Mouse (Mus musculus): ENCODE measurements around the gene Nfix.

Nfix gene

DNA sequence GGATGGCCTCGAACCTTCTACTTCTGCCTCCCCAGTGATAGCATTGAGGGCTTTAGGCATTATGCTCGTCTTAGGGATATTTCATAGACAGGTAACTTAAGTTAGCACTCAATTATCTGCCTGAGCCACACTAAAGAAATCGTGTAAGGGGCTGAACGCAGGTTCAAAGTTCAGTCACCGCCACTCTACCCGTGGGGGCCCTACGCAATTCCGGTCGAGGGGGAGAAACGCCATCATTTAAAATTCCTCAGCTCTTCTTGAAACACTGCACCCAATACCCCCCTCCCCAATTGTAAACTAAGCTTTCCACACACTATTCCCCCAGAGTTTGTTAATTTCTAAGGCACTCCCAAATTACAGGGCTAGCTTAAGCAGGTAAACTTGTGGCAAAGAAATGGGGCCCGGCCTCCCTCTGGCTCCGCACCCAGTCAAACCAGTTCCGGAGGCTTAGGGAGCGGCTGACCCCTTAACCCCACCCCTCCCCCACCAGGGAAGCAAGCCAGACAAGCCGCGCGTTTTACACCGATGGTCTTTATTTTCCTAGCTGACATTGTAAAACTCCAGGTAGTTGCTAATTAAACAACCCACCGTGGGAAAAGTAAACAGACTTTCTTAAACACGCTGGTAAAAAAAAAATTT is 139.2 kb downstream of the Nfix start:
- DNase-seq = peak; percentile 97

DNA sequence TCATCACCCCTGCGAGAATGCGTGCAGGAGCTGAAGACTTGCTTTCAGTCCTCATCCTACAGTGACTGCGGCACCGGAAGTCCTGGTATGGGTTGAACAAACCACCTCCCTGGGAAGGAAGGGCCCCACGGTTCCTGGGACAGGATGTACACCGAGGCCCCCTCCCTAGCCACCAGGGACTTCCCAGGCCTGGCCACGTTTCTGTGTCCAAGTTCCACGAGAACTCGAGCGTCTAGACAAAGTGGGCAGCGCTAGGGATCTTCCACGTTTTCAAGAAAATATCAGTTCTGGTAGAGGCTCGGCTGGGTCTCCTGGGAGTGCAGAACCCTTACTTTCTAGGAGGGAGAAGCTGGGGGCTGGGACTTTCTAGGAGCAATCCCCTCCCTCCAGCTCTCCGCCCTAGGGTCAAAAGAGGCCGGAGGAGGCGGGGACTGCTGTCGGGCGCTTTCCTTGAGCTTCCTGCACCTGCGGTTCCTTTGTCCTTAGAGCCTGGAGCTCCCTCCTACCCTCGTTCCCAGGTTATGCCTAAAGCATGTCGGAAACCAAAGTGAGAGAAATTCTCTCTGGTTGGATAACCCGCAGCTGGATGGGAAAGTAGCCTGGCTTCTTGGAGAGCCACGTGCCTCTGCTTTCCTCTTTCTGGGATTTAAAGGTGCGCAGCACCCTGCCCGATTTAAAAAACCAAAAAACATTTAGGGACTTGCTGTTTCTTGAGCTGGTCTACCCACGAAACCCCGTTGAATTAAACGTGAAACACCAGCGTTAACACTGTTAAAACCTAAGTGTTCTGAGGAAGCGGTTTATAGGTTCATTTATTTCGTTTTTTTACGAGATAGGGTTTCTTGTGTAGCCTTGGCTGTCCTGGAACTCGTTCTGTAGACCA is 140.0 kb downstream of the Nfix start:
- peak; percentile 99 for DNase-seq

DNA sequence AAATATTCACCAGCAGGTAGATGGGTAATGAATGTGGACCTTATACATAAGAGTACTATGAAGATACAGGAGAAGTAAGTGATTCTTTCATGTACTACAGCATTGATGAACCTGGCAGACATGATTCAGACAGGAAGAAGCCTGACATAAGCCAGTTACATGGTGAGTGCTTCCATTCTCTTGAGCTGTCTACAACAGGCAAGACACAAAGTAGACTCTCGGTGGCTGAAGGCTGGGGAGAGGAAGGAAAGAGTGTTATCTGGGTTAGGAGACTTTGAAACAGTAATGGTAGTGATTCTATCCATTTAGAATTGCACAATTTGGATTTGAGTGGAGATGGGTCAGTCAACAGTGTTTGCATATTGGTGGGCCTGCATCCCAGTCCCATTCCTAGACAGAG is 141.2 kb downstream of the Nfix start:
- no peak for DNase-seq

DNA sequence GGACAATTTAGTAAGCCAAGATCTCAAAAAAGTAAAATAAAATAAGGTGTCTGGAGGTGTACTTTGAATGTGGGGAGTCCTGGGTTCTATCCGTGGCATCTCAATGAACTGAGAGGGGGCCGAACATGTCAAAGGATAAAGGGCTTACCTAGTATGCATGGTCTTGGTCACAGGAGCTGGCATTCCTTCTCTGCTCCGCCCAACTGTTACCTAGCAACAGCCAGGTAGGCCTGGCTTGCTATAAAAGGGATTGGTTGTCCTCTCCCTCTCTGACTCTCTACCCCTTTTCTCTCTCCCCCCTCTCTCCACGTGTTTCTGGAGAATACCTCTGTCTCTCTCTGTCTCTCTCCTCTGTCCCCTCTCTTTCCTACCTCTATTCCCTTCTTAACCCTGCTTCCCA is 142.5 kb downstream of the Nfix start:
- DNase-seq = no peak

DNA sequence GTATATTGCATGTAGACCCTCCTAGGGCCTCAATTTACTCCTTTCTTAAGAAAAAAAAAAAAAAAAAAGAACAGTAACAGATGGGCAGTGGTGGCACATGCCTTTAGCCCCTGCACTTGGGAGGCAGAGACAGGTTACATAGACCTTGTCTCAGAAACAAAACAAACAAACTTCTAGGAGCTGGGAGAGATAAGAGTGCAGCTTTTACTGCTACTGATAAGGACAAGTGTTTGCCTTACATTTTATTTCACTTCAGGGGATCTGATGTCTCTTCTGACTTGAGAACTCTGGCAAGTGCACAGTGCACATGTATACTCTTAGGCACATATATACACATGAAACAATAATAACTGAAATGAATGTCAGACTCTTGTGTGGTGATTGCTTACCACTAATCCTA is 142.9 kb downstream of the Nfix start:
- DNase-seq = no peak

DNA sequence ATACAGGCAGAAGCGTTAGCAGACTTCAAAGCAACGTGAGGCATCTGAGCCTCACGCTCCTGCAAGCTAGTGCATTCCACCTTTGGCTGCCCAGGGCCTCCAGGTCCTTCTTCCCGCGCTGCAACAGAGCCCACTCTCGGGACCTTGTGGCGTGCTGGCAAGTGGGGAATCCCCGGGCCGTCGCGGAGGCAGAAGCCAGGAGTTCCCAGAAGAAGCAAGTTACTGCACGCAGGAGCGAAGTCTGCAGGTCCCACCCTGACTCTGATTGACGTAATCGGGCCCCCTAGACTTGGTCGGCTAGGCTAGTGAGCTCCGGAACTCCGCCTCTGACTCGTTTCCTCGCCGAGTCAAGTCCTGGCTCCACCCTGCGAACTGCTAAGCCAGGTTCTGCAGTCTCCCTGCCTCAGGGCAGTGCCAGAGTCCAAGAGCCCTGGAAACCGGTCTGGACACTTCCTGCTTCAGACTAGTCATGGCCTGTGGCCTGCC is 143.5 kb downstream of the Nfix start:
- DNase-seq = peak; percentile 99

DNA sequence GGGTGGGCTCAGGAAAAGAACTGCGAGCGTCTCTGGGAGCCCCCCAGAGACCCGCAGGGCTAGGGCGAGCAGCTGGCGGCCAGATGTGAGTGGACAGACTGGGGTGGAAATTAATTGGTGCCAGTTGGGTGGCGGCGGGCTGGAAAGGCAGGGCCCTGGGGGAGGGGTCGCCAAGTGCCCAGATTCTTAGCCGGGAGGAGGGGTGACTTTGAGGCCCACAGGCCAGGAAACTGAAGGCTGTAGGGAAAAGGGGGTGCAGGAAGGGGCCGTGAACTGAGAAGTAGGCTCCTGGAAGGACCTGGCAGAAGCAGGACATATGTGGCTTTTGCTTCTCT is 144.0 kb downstream of the Nfix start:
- peak; percentile 96 for DNase-seq

DNA sequence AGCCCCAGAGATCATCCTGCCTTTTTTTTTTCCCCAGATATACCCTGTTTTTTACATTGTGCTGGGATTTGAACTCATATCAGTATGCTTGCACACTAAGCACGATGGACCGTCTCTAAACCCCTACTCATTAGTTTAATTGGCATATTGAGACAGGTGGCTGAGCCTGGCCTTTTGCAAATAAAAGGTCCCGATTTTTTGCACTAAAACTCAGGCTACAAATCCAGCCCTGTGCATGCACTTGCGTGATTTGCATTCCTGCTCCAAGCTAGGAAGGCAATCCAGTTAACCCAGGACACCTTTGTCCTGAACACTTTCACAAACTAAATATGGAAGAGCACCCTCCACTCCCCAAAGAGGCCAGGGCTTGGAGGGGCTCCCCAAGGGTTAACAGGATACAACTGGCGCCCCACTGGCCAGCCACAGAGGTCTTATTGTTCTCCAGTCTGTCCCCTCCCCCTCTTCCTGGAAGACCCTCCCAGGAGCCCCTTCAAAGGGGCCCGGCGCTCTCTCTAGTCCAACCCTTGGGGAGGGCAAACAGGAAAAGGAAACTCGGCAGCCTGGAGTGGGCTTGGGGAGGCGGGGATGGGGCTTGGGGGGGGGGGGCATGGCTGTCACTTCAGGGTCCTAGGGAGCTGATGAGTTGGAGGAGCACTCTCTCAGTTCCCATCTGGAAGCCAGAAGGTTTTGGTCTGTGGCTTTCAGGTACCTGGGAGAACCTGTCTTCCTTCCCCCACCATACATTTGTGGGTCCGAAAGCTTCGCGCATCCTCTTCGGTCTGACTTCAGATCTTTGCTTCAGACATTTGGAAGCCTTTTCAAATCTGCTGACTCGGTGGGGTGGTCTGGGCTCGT is 144.6 kb downstream of the Nfix start:
- DNase-seq = peak; percentile 97

DNA sequence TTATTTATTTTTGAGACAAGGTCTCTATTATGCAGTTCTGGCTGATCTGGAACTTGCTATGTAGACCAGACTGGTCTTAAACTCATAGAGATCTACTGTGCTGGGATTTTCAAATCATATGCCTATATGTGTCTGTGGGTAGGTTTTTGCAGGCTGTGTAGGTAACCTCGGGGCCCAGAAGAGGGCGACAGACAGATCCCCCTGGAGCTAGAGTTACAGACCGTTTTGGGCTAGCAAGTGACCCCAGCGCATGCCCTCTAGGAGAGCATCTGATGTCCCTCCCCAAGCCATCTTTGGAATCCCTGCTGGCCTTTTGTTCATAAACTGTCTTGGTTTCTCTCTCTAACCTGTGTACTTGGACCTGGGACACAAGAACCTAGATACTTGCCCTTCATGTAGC is 145.5 kb downstream of the Nfix start:
- DNase-seq = peak; percentile 90

DNA sequence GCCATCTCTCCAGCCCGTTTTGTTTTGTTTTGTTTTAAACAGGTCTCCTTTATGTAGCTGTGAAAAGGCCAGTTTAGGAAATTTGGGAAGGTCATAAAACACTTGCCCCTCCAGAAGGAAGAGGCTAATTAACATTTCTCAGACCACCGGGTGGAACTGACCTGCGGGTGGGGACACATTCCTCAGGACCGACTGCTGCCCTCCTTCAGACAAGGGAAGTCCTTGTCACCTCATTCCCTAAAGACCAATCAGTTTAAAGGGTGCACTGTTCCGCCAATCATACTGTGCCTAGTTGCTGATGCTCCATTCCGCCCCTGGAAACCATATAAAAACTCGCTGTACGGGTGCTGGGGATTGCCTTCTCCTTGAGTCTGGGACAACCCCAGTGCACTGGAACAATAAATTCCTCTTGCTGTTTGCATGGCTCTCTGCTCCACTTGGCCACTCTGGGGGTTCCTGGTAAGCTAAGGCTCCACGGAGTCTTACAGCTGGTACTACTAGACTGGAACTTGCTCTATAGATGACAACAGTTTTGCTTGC is 147.0 kb downstream of the Nfix start:
- no peak for DNase-seq

DNA sequence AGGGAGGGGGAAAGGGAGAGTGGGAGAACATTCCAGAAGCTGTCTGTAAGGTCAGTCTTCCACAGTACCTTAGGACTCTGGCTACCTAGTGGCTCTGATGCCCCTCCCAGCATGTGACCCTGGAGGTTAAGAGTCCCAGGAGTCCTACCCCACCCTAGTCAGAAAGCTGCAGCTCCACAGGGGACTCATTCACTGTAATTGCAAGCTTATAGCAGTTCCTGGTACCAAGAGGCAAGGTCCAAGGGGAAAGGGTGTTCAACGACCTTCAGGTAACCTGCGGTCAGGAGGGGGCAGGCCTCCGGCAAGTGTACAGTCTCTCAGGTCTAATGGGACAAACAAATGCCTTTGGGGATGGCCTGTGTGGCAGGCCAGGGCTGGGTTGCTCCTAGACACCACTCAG is 149.9 kb downstream of the Nfix start:
- no peak for DNase-seq

Data from heart, adult 11 months (tissue).